Mouse (Mus musculus): ENCODE measurements around the gene Boc. TPM values are rescaled to one million over a fixed set of nuclear protein-coding genes. Genes with fewer than 3 reads are reported as not detected.

Gene Boc
- polyA plus RNA-seq, 1 experiment: 1.3 TPM

GRCm38 (mm10) chr16:44516498-44516897 is 42.2 kb downstream of the Boc start:
- H3K4me3 ChIP-seq (ENCODE audit: low read depth, low read length): no peak overlapping the region
- H3K9ac ChIP-seq (ENCODE audit: low read depth, poor library complexity, severe bottlenecking): no peak overlapping the region
- TF ChIP-seq CTCF (IDR thresholded peaks at IDR 0.05; ENCODE audit: low read depth, low read length) (no peak), POLR2A (IDR thresholded peaks at IDR 0.05; ENCODE audit: insufficient read depth, low read length) (no peak), EP300 (IDR thresholded peaks at IDR 0.05; ENCODE audit: insufficient read depth, low read depth, low read length) (no peak)
- H3K4me1 ChIP-seq (ENCODE audit: control insufficient read depth, insufficient read depth, low read length): no peaks in the 10 kb centered on the region
- no peaks in the 10 kb centered on the region; the same call in 1 of the 2 replicates for H3K9me3 ChIP-seq (replicated peaks; ENCODE audit: control insufficient read depth, insufficient read depth, low read length, poor library complexity, severe bottlenecking)
- H3K27ac ChIP-seq (ENCODE audit: insufficient read depth, low read length): no peak overlapping the region
- no peaks in the 10 kb centered on the region for H3K27me3 ChIP-seq (ENCODE audit: control insufficient read depth, insufficient read depth, low read length, poor library complexity, severe bottlenecking)
- no peaks in the 10 kb centered on the region for H3K36me3 ChIP-seq (ENCODE audit: control insufficient read depth, insufficient read depth, low read length, poor library complexity, severe bottlenecking)

DNA sequence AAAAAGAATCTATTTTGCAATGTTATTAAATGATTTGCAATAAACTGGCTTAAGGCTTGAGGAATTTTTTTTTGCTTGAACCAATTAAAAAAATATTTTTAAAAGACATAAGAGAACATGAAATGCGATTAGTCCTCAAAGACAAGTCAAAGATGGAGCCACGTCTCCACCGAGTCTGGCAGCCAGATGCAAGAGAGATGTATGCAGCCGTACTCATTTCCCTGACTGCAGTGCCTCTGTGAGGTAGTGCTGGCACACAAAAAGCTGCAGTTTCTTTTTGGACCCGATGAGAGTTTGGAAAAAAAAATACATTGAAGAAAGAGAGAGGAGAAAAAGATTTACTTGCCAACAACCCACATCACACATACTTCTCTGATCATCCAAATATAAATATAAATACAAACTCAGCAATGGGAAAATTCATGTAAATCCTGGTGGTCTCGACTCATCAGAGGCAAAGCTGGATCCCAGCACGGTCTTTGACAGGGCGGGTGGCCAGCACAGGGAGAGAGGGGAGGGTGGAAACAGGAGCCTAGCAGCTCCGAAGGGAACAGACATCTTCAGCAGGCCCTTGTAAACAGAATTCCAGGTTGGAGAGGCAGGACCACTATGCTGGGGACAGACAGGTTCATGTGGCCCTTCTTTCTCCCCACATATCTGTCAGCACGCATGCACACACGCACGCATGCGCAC is 48.0 kb downstream of the Boc start:
- H3K36me3 ChIP-seq (ENCODE audit: control insufficient read depth, insufficient read depth, low read length, poor library complexity, severe bottlenecking): no peaks in the 10 kb centered on the region
- H3K9me3 ChIP-seq (replicated peaks; ENCODE audit: control insufficient read depth, insufficient read depth, low read length, poor library complexity, severe bottlenecking): no peaks in the 10 kb centered on the region; the same call in 1 of the 2 replicates
- no peak for TF ChIP-seq EP300 (IDR thresholded peaks at IDR 0.05; ENCODE audit: insufficient read depth, low read depth, low read length)
- no peak for TF ChIP-seq CTCF (IDR thresholded peaks at IDR 0.05; ENCODE audit: low read depth, low read length)
- TF ChIP-seq POLR2A (IDR thresholded peaks at IDR 0.05; ENCODE audit: insufficient read depth, low read length): no peak
- H3K27ac ChIP-seq (ENCODE audit: insufficient read depth, low read length): no peak overlapping the region
- no peaks in the 10 kb centered on the region for H3K4me1 ChIP-seq (ENCODE audit: control insufficient read depth, insufficient read depth, low read length)
- H3K27me3 ChIP-seq (ENCODE audit: control insufficient read depth, insufficient read depth, low read length, poor library complexity, severe bottlenecking): no peaks in the 10 kb centered on the region
- H3K4me3 ChIP-seq (ENCODE audit: low read depth, low read length): no peak overlapping the region
- H3K9ac ChIP-seq (ENCODE audit: low read depth, poor library complexity, severe bottlenecking): no peak overlapping the region

GRCm38 (mm10) chr16:44509458-44510344 is 49.0 kb downstream of the Boc start:
- Histone ChIP-seq H3K4me1 (ENCODE audit: control insufficient read depth, insufficient read depth, low read length) (no peaks in the 10 kb centered on the region), H3K27ac (ENCODE audit: insufficient read depth, low read length) (no peak overlapping the region), H3K27me3 (ENCODE audit: control insufficient read depth, insufficient read depth, low read length, poor library complexity, severe bottlenecking) (no peaks in the 10 kb centered on the region), H3K9me3 (replicated peaks; ENCODE audit: control insufficient read depth, insufficient read depth, low read length, poor library complexity, severe bottlenecking) (no peaks in the 10 kb centered on the region; the same call in 1 of the 2 replicates), H3K36me3 (ENCODE audit: control insufficient read depth, insufficient read depth, low read length, poor library complexity, severe bottlenecking) (no peaks in the 10 kb centered on the region), H3K9ac (ENCODE audit: low read depth, poor library complexity, severe bottlenecking) (no peak overlapping the region), H3K4me3 (ENCODE audit: low read depth, low read length) (no peak overlapping the region)
- TF ChIP-seq EP300 (IDR thresholded peaks at IDR 0.05; ENCODE audit: insufficient read depth, low read depth, low read length): no peak
- TF ChIP-seq POLR2A (IDR thresholded peaks at IDR 0.05; ENCODE audit: insufficient read depth, low read length): no peak
- no peak for TF ChIP-seq CTCF (IDR thresholded peaks at IDR 0.05; ENCODE audit: low read depth, low read length)

GRCm38 (mm10) chr16:44508772-44509171 is 49.9 kb downstream of the Boc start:
- Histone ChIP-seq H3K9me3 (replicated peaks; ENCODE audit: control insufficient read depth, insufficient read depth, low read length, poor library complexity, severe bottlenecking) (no peaks in the 10 kb centered on the region; the same call in 1 of the 2 replicates), H3K27ac (ENCODE audit: insufficient read depth, low read length) (no peak overlapping the region), H3K36me3 (ENCODE audit: control insufficient read depth, insufficient read depth, low read length, poor library complexity, severe bottlenecking) (no peaks in the 10 kb centered on the region), H3K9ac (ENCODE audit: low read depth, poor library complexity, severe bottlenecking) (no peak overlapping the region), H3K27me3 (ENCODE audit: control insufficient read depth, insufficient read depth, low read length, poor library complexity, severe bottlenecking) (no peaks in the 10 kb centered on the region), H3K4me3 (ENCODE audit: low read depth, low read length) (no peak overlapping the region), H3K4me1 (ENCODE audit: control insufficient read depth, insufficient read depth, low read length) (no peaks in the 10 kb centered on the region)
- TF ChIP-seq CTCF (IDR thresholded peaks at IDR 0.05; ENCODE audit: low read depth, low read length) (no peak), EP300 (IDR thresholded peaks at IDR 0.05; ENCODE audit: insufficient read depth, low read depth, low read length) (no peak)

DNA sequence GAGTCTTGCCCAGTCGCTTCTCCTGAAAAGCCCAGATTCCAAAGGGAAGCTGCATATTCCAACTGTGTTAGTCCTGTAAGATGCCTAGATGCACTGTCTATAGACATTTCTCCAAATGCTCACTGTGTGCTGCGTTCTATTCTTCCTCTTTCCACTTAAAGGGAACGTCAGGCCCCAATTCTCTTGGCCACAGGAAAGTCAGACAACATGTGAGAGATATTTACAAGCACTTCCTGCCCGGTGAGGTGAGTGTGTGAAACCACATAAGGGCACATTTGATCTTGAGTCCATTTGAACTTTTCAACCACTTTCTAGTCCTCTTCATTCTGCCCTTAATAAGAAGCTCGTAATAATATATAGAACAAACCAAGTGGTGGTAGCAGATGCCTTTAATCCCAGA is 50.7 kb downstream of the Boc start:
- Histone ChIP-seq H3K27me3 (ENCODE audit: control insufficient read depth, insufficient read depth, low read length, poor library complexity, severe bottlenecking) (no peaks in the 10 kb centered on the region), H3K27ac (ENCODE audit: insufficient read depth, low read length) (no peak overlapping the region), H3K9me3 (replicated peaks; ENCODE audit: control insufficient read depth, insufficient read depth, low read length, poor library complexity, severe bottlenecking) (no peaks in the 10 kb centered on the region; the same call in 1 of the 2 replicates), H3K4me1 (ENCODE audit: control insufficient read depth, insufficient read depth, low read length) (no peaks in the 10 kb centered on the region), H3K9ac (ENCODE audit: low read depth, poor library complexity, severe bottlenecking) (no peak overlapping the region), H3K4me3 (ENCODE audit: low read depth, low read length) (no peak overlapping the region), H3K36me3 (ENCODE audit: control insufficient read depth, insufficient read depth, low read length, poor library complexity, severe bottlenecking) (no peaks in the 10 kb centered on the region)
- TF ChIP-seq CTCF (IDR thresholded peaks at IDR 0.05; ENCODE audit: low read depth, low read length) (no peak), EP300 (IDR thresholded peaks at IDR 0.05; ENCODE audit: insufficient read depth, low read depth, low read length) (no peak), POLR2A (IDR thresholded peaks at IDR 0.05; ENCODE audit: insufficient read depth, low read length) (no peak)

All from ES-Bruce4 (cell line).